Mouse (Mus musculus): ENCODE results near the gene Tubb5.

Gene Tubb5

GRCm38 (mm10) chr17:35832400-35833238 lies 5.5 kb downstream of the Tubb5 start:
- DNase-seq (ENCODE audit: low read depth in 1 of 2, low spot score in 2 of 2): no peak

- DNase-seq (ENCODE audit: low read depth in 1 of 2, low spot score in 2 of 2): peak in 1 of 2 experiments; percentile 71
Observed at GRCm38 (mm10) chr17:35829737-35830136, 8.4 kb downstream of the Tubb5 start.

- DNase-seq (ENCODE audit: low read depth in 1 of 2, low spot score in 2 of 2): no peak
Observed at GRCm38 (mm10) chr17:35825109-35825850, 12.8 kb downstream of the Tubb5 start.

- no peak for DNase-seq (ENCODE audit: low read depth in 1 of 2, low spot score in 2 of 2)
Observed at GRCm38 (mm10) chr17:35824402-35824801, 13.7 kb downstream of the Tubb5 start.

GRCm38 (mm10) chr17:35822964-35823937 lies 14.9 kb downstream of the Tubb5 start, which contains the start of gene Flot1:
Flot1 (plus strand) TSS chr17:35823230.
- peak in 1 of 2 experiments; percentile 73 for DNase-seq (ENCODE audit: low read depth in 1 of 2, low spot score in 2 of 2)

GRCm38 (mm10) chr17:35822564-35822963 lies 15.5 kb downstream of the Tubb5 start:
- DNase-seq (ENCODE audit: low read depth in 1 of 2, low spot score in 2 of 2): no peak

GRCm38 (mm10) chr17:35821439-35822430 lies 16.4 kb downstream of the Tubb5 start, which contains the start of gene Ier3:
Ier3 (plus strand) TSS chr17:35821684.
- peak in 1 of 2 experiments; percentile 57 for DNase-seq (ENCODE audit: low read depth in 1 of 2, low spot score in 2 of 2)

GRCm38 (mm10) chr17:35820111-35820510 lies 18.0 kb downstream of the Tubb5 start:
- DNase-seq (ENCODE audit: low read depth in 1 of 2, low spot score in 2 of 2): no peak

- DNase-seq (ENCODE audit: low read depth in 1 of 2, low spot score in 2 of 2): no peak
Observed at GRCm38 (mm10) chr17:35817226-35817625, 20.9 kb downstream of the Tubb5 start.

GRCm38 (mm10) chr17:35816686-35817085 lies 21.4 kb downstream of the Tubb5 start:
- DNase-seq (ENCODE audit: low read depth in 1 of 2, low spot score in 2 of 2): no peak

- no peak for DNase-seq (ENCODE audit: low read depth in 1 of 2, low spot score in 2 of 2)
Observed at GRCm38 (mm10) chr17:35815836-35816235, 22.3 kb downstream of the Tubb5 start.

- DNase-seq (ENCODE audit: low read depth in 1 of 2, low spot score in 2 of 2): no peak
Observed at GRCm38 (mm10) chr17:35814678-35815077, 23.4 kb downstream of the Tubb5 start.

- no peak for DNase-seq (ENCODE audit: low read depth in 1 of 2, low spot score in 2 of 2)
Observed at GRCm38 (mm10) chr17:35813653-35814052, 24.5 kb downstream of the Tubb5 start.

- peak; percentile 59 to 68 for DNase-seq (ENCODE audit: low read depth in 1 of 2, low spot score in 2 of 2)
Observed at GRCm38 (mm10) chr17:35813245-35813647, 24.9 kb downstream of the Tubb5 start.

- DNase-seq (ENCODE audit: low read depth in 1 of 2, low spot score in 2 of 2): no peak
Observed at GRCm38 (mm10) chr17:35812736-35813135, 25.4 kb downstream of the Tubb5 start.

- DNase-seq (ENCODE audit: low read depth in 1 of 2, low spot score in 2 of 2): no peak
Observed at GRCm38 (mm10) chr17:35812307-35812706, 25.8 kb downstream of the Tubb5 start.

- no peak for DNase-seq (ENCODE audit: low read depth in 1 of 2, low spot score in 2 of 2)
Observed at GRCm38 (mm10) chr17:35810900-35811648, 27.0 kb downstream of the Tubb5 start.

- no peak for DNase-seq (ENCODE audit: low read depth in 1 of 2, low spot score in 2 of 2)
Observed at GRCm38 (mm10) chr17:35809395-35809794, 28.7 kb downstream of the Tubb5 start.

GRCm38 (mm10) chr17:35808073-35808472 lies 30.0 kb downstream of the Tubb5 start:
- no peak for DNase-seq (ENCODE audit: low read depth in 1 of 2, low spot score in 2 of 2)

Measured in monocyte, adult 2 months (primary cell).